In the genomic region with DNA sequence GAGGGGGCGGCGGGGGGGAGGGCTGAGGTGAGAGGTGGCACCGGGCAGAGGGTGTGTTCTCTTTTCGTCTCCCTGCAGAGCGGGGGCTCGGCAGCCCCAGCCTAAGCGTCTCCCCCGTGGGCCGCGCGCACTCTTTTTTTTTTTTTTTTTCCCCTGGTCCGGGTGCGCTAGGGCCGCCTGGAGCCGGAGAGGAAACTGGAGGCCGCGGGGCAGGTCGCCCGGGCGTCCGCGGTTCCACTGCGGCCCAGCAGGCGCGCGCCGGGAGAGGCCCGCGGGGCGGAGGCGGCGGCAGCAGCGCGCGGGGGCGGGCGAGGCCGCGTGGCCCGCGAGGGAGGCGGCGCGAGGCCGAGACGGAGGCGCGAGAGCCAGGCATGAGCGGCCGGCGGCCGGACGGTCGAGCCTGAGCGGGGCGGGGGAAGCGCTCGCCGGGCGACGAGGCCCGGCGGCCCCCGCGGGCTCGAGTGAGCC, we compare ENCODE assay signal across 8 mouse cellular contexts. TPM values are rescaled to one million over a fixed set of nuclear protein-coding genes. Genes with fewer than 3 reads are reported as not detected.
A peak's percentile ranks its signal among the peaks of the same experiment; 100 is the strongest.
DNase-seq lines count a peak whose midpoint lies in the region; ATAC-seq and TF ChIP-seq lines count a peak whose summit lies in the region.

No protein-coding gene starts in this region.

- ATAC-seq in forebrain, embryonic 15.5 days (replicated peaks): no peak; the same call in 1 of the 2 replicates

- H3K9me3 ChIP-seq in forebrain, embryonic 15.5 days: no peaks in the 10 kb centered on the region

- no peak for TF ChIP-seq POLR2A in olfactory bulb, adult 2 months (IDR thresholded peaks at IDR 0.05; ENCODE audit: insufficient read depth, low read depth, low read length)

- H3K27ac ChIP-seq in forebrain, embryonic 15.5 days (replicated peaks): no peak overlapping the region
- H3K27ac ChIP-seq in olfactory bulb, adult 2 months (ENCODE audit: insufficient read depth, low read depth, low read length): no peak overlapping the region

- H3K4me3 ChIP-seq in forebrain, embryonic 15.5 days: peak overlapping the region; percentile 32
- peak overlapping the region; percentile 13; the same call in 1 of the 2 replicates for H3K4me3 ChIP-seq in olfactory bulb, adult 2 months (ENCODE audit: insufficient read depth, low read depth, low read length)

- peaks cover 14% of the 10 kb centered on the region for H3K4me1 ChIP-seq in forebrain, embryonic 15.5 days
- 0 out of 2 replicates have a peak, but pooled peaks cover 3% of the 10 kb centered on the region for H3K4me1 ChIP-seq in olfactory bulb, adult 2 months (ENCODE audit: control insufficient read depth, insufficient read depth, low read length)

- WGBS in forebrain, embryonic 15.5 days: under 1% methylated on average over 59 of the region's 66 CpGs
- 5% methylated on average over 60 of the region's 66 CpGs for WGBS in olfactory bulb, adult 2 months

- peak overlapping the region; percentile 45 for H3K4me2 ChIP-seq in forebrain, embryonic 15.5 days (replicated peaks)

- peak; percentile 48 for DNase-seq in urinary bladder, postnatal 25 days (ENCODE audit: low spot score)
- DNase-seq in urinary bladder, postnatal 4 days (ENCODE audit: low spot score in 2 of 2): no peak
- peak; percentile 65 to 83 for DNase-seq in kidney, postnatal 4 days
- DNase-seq in frontal cortex, postnatal 36 days (ENCODE audit: low spot score in 2 of 2): no peak
- no peak for DNase-seq in frontal cortex, postnatal 14 days (ENCODE audit: low spot score in 2 of 2)
- no peak for DNase-seq in layer of hippocampus, adult 9-10 months (ENCODE audit: low spot score)

- H3K9ac ChIP-seq in forebrain, embryonic 15.5 days (replicated peaks): no peak overlapping the region

- no peak for TF ChIP-seq CTCF in olfactory bulb, adult 2 months (IDR thresholded peaks at IDR 0.05; ENCODE audit: insufficient read depth, low read depth, low read length)

- H3K27me3 ChIP-seq in forebrain, embryonic 15.5 days: peaks cover 94% of the 10 kb centered on the region

- H3K36me3 ChIP-seq in forebrain, embryonic 15.5 days: no peaks in the 10 kb centered on the region

RNA-seq across cellular contexts. Expression of a gene that starts 0.6 kb away (rescaled TPM):
- polyA plus RNA-seq in forebrain, embryonic 15.5 days (2015; fragmentation: Nextera tagmentation; extraction: Ambion mirVana): 0.10 TPM in 1 of 2 replicates, not detected in the other
- not detected in 2 replicates for polyA plus RNA-seq in olfactory bulb, adult 2 months (2012; ENCODE audit: insufficient read depth, insufficient read length, low replicate concordance, missing spikeins)

RNA-seq across cellular contexts. Expression of a gene that starts 6.7 kb away (rescaled TPM):
- not detected in 2 replicates for polyA plus RNA-seq in forebrain, embryonic 15.5 days (2015; fragmentation: Nextera tagmentation; extraction: Ambion mirVana)
- polyA plus RNA-seq in olfactory bulb, adult 2 months (2012; ENCODE audit: insufficient read depth, insufficient read length, low replicate concordance, missing spikeins): not detected in 2 replicates

RNA-seq across cellular contexts. Expression of a gene that starts 6.7 kb away (rescaled TPM):
- polyA plus RNA-seq in forebrain, embryonic 15.5 days (2015; fragmentation: Nextera tagmentation; extraction: Ambion mirVana): not detected in 2 replicates
- not detected in 2 replicates for polyA plus RNA-seq in olfactory bulb, adult 2 months (2012; ENCODE audit: insufficient read depth, insufficient read length, low replicate concordance, missing spikeins)

RNA-seq across cellular contexts. Expression of a gene that starts 7.5 kb away (rescaled TPM):
- not detected in 2 replicates for polyA plus RNA-seq in forebrain, embryonic 15.5 days (2015; fragmentation: Nextera tagmentation; extraction: Ambion mirVana)
- polyA plus RNA-seq in olfactory bulb, adult 2 months (2012; ENCODE audit: insufficient read depth, insufficient read length, low replicate concordance, missing spikeins): not detected in 2 replicates

RNA-seq across cellular contexts. Expression of a gene that starts 13.3 kb away (rescaled TPM):
- polyA plus RNA-seq in forebrain, embryonic 15.5 days (2015; fragmentation: Nextera tagmentation; extraction: Ambion mirVana): not detected in 2 replicates
- not detected in 2 replicates for polyA plus RNA-seq in olfactory bulb, adult 2 months (2012; ENCODE audit: insufficient read depth, insufficient read length, low replicate concordance, missing spikeins)

Comparison
In these comparisons a context has a peak if more than half of its experiments do, and no peak if none do; other contexts are left out.
1. DNase-seq: peak in urinary bladder, postnatal 25 days (single experiment) and kidney, postnatal 4 days (2 of 2); none in urinary bladder, postnatal 4 days (0 of 2), frontal cortex, postnatal 36 days (0 of 2), frontal cortex, postnatal 14 days (0 of 2) and layer of hippocampus, adult 9-10 months (single experiment).